Mouse (Mus musculus) mesoderm, embryonic 11.5 days (tissue): Measurements from ENCODE around the gene Cuedc1.
"Not testable (repeated sequence)": the region's sequence is repeated elsewhere in the genome, so short reads cannot be mapped to it uniquely, and the experiment has no call there.

ENCODE experiments used
- DNase-seq: peaks from one replicate; pipeline ENCODE4 v3.0.0-alpha.2; 2012; ENCODE audit warnings: low read depth, low spot score

The Cuedc1 gene

DNA sequence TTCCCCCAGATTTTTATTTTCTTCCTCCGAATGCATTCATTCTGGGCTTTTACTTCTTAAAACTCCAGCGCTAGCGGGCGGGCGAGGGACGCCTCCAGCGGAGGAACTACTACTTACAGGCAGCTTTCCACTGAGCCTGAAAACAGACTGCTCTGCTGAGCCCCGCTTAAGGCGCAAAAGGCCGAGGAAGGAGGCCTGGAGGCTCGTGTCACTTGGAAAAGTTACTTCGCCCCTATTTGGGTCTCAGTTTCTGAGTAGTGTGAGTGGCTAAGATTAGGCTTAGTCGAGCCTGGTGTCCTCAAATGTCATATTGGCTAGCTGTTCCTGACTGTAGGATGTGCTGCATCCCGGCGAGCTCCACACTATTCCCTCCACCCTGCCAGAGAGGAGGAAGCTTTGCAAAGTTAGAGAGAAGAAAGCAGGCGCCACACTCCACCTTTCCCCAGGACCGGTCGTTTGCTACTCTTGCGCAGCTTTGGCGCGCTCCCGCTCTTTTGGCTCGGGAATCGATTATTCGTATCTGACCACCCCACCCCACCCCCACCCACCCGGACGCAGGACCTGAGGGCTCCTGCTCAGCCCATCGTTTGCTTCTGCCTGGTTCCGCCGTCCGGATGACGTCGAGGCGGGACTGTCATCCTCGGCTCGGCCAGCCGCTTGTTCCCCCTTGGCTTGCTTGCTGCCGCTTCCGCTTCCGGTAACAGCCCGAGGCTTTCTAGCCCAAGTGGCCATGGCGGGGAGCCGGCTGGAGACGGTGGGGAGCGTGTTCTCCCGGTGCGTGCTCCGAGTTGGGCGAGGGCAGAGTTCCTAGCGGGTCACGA lies 106.1 kb downstream of the Cuedc1 start, which contains the start of gene Mrps23:
Gene Mrps23 (plus strand): TSS at position 677 of the 821 bp plus-strand sequence.
- peak; percentile 94 for DNase-seq

DNA sequence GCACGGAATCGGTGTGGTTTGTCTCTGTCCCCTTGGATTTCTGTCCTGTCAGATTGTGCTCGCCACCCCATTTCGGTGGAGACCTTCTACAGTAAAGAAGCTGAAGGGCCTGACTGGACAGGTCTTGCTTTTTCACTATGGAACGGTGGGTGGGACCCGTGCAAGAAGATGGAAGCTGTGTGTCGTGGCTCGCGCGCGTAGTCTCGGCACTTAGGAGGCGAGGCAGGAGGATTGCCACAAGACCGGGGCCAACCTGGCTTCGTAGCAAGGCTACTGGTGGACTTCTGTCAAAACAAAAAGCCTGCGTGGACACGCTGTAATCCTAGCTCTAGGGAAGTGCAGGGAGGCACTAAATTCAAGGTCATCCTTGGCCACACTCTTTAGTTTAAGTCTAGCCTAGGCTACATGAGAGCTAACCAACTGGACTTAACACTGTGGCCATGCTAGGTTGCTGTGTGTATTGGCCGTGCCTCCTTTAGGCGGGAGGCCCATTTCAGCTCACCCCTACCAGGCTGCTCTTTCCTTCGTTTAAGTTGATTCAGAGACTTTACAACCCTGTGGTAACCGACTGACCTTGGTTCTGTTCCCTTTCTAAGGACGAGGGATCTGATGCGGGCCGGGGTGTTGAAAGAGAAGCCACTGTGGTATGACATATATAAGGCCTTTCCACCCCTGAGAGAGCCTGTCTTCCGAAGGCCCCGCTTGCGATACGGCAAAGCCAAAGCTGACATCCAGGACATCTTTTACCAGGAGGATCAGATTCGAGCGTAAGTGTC lies 106.9 kb downstream of the Cuedc1 start:
- DNase-seq = no peak

DNA sequence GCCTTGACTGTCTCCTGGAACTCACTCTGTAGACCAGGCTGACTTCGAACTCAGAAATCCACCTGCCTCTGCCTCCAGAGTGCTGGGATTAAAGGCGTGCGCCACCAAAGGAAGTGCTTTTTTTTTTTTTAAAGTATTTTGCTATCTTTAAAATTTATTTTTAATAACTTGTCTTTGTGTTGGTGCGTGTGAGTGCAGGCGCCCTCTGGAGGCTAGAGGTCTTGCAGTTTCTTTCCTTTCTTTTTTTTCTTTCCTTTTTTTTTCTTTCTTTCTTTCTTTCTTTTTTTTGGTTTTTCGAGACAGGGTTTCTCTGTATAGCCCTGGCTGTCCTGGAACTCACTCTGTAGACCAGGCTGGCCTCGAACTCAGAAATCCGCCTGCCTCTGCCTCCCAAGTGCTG lies 108.7 kb downstream of the Cuedc1 start:
- DNase-seq = not testable (repeated sequence)

DNA sequence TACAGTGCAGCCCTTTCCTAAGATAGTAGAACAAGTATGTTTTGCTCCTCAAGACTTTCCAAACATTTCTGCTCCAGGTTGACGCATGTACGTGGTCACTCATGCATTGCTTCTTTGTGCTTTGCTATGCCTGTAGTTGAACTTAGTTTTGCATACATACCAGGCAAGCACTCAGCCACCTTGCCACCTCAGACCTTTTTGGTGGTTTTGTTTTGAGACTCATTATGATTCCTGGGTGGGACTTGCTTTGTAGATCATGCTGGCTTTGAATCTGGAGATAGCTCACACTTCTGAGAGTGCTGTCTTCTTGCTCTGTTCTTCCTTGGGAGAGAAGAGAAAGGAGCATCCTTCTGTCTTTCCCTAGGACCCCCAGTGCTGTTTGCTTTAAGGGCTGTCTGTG lies 109.8 kb downstream of the Cuedc1 start:
- no peak for DNase-seq

DNA sequence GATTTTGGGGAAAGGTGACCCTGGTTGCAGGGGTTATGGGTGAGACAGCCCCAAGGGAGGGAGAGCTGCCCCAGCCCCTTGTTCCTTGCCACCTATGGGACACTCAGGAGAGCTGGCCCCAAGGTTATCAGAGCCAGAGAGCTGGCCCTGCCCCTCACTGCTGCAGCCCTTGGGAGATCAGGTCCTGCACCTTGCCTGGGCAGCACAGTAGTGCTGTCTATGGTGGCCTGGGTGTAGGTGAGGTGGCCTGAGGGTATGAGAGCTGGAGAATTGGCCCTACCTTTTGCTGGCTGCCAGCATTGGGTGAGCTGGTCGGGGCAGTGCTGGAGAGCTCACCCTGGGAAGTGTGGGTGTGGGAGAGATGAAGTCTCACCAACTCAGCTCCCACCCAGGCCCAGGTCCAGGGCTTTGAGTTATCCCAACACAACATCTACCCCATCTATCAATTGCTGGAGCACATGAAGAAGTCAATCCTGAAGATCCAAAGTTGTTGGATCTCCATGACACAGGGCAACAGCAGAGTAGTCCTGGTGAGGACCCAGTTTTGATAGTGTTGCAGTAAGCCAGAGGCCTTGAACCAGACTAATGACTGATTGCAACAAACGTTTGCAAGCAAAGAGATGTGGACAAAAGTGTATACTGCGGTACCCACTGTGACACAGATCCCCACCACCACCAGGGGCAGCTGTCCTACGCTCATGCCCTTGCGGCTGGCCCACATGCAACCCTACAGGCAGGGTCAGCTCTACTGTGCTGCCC lies 114.1 kb downstream of the Cuedc1 start:
- no peak for DNase-seq

DNA sequence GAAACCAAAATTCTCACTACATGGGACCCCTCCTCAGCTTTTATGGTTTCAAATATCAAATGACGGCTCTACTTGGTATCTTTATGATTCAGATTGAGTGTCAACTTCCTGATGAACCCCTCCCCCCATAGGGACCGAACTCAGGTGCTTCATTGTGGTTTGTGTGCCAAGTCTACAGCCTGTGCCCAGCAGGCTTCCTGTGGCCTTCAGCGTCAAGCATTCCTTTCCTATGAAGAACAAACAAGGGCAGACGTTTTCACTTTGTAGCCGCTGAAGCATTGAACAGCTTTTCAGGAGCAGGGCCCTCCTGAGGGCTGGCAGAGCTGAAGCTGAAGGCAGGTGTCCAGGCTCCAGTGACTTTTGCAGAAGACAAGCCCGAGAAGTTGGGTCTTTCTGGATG lies 115.9 kb downstream of the Cuedc1 start:
- DNase-seq = no peak

DNA sequence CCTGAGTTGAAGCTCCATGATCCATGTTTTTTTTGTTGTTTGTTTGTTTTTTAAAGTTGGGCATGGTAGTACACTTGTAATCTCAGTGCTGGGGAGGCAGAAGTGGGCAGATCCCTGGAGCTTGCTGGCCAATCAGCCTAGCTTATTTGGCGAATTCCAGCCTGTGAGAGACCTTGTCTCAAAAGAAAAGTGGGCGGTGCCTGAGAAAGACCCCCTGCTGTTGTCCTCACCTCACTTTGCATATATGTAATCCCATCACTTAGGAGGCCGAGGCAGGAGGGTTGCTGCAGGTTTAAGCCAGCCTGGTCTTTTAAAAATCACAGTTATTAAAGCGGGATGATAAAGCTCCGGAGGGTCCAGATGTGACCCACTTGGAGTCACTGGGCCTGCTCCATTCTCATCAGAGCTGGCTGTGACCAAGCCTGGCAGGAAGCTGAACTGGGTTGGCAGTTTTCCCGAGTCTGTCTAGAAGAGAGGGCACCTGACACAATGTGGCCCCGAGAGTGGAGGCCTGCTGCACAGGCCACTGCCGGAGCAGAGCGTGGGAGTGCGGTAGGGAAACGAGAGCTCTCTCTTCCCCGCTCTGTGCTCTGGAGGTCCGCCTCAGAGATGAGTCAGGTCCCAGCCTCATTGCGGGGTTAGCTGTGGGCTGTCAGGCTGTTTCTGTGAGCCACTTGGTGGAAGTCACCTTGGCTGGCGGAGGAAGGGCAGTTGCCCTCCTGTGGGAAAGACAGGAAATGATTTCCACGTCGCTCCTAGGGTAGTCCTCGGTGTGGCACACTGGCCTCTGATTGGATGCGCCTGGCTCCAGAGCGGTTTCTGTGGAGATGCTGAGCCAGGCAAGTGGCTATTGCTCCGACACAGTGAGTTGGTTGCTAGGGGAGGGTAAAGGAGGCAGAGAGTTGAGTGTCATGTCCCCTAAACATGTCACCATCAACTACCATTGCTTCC lies 117.3 kb downstream of the Cuedc1 start:
- no peak for DNase-seq

DNA sequence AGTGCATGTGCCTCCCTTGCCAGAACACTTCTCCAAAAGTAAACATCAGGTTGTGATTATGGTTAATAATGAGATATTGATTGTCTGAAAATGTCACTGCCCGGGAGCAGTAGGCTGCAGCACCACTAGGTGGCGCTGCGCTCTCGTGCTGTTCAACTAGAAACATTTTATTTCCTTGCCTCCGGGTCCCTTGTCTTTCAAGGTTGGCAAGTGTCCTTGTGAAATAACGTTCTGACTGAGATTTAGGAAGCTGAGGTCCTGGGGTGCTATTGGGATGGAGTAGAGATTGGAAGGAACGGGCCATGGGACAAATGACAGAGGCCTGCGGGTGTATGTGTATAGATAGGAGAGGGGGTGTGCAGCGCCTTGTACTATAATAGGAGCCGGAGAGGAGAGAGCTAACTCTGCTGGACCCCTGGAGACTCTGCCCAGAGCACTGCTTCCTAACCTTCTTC lies 118.4 kb downstream of the Cuedc1 start:
- DNase-seq = peak; percentile 85

DNA sequence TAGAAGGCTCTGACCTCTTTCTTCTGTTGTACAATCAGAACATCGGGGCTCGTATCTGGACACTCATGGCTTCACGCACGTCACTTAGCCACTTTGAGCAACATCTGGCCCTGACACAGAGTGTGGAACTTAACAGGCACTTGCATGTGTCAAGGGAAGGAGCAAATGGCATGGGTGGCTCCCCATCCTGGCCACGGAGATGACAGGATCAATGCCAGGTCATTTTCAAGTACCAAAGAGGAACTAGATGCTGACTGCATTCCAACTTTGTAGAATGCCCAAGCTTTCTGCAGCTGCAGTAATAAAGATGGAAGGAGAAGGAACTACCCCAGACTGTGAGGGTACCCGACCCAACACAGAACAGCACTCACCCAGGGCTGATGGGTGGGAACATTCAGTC lies 120.3 kb downstream of the Cuedc1 start:
- no peak for DNase-seq

DNA sequence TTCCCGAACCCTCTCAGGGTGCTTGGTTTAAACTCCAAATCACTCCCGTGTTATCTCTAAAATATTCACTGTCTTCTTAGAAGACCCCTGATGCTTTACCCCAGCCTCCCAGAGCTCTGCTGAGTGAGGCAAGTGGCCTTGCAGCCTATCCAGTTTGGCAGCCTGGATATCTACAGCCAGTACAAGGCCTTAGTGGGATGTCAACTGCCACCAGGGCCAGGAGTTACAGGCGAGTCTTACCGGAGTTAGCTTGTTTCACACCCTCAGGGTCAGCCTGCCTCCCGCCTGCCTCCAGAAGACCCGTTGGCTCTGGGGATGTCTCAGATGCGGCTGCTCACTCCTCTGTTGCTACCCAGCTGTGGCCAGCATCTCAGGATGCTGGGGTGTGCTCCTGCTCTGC lies 120.7 kb downstream of the Cuedc1 start:
- no peak for DNase-seq

DNA sequence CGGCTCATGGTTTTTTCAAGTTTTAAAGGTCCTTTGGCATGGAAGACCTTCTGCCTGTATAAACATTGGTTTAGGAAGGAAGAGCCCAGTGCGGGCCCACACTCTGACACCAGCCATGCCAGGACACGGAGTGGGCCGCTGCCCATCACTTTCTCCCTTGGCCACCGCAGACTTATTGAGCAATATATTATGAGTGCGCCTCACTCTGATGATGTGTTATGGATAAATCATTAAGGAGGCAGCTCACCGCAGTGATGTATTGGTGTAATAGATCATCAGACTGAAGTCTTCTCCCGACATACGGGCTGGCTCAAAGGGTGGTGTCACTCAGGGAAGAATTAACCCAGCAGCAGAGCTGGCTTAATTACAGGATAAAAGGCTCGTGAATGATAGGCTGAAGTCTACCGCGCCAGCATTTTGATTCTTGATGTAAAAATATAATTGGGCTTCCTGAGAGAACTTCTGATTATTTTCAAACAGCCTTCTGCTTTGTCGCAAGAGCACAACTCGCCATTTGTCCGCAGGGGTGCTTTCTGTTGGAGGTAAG lies 124.1 kb downstream of the Cuedc1 start:
- DNase-seq = no peak

DNA sequence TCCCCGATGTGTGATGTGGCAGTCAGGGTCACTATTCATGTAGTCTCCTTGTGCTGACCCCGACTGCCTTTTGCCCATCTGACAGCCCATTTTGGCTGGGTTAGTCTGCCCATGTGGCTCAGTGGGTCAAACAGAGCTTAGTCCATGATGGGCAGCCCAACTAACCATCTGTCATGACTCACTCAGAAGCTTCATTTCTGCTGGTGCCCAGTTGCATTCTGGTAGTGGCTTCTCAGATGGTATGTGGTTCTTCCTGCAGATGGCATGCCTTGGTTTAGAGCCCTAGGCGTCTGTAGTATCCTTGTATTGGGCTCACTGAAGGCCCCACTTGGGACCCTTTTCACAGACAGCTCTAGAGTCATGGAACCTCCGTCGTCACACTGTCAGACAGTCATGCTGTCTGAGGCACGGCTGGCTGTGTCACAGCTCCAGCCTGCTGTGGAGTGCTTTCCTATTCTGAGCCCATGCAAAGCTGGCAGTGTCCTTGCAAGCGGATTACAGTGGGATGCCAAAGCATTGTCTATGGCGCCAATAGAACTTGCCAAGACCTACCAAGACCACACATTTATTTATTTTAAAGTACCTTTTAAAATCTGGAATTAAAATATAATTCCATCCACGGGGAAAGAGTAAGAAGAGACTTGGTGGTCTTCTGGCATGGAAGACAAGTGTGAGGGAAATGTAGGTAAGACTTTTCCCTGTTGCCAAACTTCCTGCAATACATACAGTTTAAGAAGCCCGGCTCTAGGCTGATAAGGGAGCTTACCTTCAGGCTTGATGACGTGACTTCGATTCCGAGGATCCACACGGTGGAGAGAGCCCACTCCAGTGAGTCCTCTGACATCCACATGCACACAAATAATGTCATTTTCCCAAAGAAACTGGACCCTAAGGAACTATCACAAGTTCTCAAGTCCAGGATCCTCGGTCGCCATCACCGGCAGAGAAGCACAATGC lies 129.4 kb downstream of the Cuedc1 start:
- no peak for DNase-seq

DNA sequence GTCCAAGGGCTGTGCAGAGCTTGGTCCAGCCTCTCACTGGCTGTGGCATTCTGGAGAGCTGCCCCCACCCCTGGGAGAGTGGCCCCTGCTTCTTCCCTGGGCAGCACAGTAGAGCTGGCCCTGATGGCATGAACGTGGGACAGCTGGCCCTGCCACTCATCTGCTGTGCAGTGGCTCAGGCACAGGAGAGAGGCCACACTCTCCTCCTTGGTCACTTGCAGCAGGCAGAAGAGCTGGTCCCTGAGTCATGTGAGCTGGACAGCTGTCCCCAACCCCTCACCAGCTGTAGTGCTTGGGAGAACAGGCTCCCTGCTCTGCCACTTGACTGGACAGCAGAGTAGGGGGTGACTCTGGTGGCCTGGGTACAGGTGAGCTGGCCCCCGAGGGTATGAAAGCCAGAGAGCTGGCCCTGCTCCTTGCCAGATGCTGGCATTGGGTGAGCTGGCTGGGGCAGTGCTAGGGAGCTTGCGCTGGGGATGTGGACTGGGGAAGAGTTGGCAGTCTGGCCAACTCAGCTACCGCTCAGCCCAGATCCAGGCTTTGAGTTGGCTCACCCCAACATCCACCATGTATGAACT lies 133.4 kb downstream of the Cuedc1 start:
- no peak for DNase-seq

DNA sequence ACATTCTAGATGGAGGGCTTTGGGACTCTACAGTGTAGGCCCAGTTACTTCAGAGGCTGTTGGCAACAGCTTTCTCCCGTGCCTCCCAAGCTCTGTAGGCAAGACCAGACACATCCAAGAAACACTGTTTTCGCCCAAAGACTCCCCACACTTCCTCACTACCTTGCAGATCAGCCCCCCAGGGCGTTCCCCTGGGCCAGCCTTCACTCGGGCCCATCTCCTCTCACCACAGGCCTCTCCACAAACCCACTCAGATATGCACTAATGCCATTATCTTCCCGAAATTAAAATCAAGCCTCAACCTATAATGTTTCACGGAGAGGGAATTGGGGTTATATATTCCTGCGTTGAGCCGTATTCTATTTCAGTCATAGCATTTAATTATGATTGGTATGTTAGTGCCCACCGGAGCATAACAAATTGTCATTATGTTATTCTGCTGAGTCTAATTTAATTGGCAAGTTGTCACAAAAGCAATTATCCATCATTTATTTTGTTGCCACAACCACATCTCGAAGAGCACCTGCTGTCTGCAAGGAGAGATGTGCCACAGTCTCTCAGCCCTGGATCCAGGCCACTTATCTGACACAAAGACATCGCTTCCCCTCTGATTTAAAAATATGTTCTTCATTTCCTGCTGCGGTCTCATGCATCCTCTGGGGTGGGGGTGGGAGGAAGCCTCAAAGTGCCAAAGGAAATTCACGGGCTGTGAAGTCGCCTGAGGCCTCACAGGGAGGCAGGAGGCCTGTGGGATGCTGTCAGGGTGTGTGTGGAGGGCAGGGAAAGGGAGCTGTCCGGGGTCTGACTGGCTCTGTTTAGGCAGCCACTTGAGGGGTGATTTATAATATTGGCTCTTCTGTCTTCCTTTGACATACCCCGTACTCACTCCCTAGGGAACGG lies 135.9 kb downstream of the Cuedc1 start:
- DNase-seq = peak; percentile 61

DNA sequence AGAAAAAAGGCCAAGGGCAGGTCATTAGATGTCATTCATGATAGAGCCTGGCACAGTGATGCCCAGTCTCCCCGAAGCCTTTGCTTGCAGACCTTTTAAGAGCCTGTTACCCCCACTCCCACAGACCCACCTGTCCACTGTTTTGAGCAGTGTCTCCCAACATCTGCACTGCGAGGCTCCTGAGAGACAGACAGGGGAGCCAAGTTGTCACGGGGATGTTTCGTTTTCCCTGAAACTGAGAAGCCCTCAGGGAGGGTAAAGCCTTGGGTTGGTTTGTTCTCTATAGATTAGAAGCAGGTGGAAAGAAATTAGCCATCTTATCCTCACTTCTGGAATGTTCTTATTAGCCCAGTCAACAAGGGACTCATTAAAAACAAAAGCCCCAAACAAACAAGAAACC lies 136.9 kb downstream of the Cuedc1 start:
- no peak for DNase-seq

DNA sequence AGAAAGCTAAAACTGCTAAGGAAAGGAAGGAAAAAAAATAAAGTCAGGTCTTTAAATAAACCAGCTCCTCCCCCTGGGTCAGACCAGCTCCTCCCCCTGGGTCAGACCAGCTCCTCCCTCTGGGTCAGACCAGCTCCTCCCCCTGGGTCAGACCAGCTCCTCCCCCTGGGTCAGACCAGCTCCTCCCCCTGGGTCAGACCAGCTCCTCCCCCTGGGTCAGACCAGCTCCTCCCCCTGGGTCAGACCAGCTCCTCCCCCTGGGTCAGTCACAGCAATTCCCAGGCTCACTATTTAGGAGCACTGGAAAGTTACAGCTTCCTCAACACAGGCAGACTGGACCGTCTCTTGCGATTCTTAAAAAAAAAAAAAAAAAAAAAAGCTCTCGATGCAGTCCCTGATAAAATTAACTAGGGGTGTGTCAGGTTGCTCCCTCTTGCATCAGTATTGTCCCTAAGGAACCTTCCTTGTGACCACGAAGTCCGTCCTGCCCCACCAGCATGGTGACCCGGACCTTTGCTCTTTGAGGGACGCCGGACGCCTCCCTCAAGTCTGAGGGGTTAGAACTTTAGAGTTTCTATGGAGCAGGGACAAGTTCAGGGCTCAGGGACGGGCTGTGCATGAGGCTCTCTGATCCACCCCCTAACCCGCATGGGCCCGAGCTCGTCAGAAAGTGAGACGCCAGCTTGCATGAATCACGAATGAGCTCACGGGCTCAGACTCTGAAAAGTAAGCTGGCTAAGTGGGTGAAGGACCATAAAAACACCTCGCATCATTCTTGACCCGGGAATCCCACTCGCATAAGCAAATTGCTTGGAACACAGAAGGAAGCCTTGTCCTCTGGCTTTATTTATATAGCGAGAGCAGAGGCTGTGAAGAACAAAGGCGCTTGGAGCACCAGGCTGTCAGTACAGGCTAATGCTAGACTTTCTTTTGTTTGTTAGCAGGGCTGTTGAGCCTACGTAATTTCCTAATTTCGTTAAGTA lies 137.7 kb downstream of the Cuedc1 start:
- peak; percentile 76 for DNase-seq

DNA sequence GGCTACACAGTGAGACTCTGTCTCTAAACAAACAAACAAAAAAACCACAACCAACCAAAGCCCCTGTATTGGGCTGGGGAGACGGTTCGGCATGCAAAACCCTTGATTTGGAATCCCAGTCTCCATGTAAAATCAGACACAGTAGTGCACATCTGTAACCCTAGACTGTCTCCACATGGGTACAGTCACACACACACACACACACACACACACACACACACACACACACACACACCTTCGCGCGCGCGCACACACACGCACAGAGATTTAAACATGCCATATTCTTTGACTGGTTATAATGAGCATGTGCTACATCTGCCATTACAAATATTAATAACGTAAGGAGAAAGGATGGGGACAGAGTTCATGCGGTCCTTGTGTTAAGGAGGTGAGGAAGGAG lies 142.4 kb downstream of the Cuedc1 start:
- DNase-seq = no peak
